Mouse (Mus musculus): Measurements from ENCODE around the gene Dexi. TPM values are rescaled to one million over a fixed set of nuclear protein-coding genes. Genes with fewer than 3 reads are reported as not detected.

Dexi gene
- polyA plus RNA-seq, 1 experiment from 2014 or later: 7.8 TPM

- Histone ChIP-seq H3K4me2 (no peak overlapping the region), H3K36me3 (no peaks in the 10 kb centered on the region), H3K4me1 (no peaks in the 10 kb centered on the region), H3K27me3 (replicated peaks) (no peaks in the 10 kb centered on the region; the same call in 1 of the 2 replicates), H3K27ac (no peak overlapping the region), H3K9ac (no peak overlapping the region), H3K4me3 (no peak overlapping the region), H3K9me3 (replicated peaks) (no peaks in the 10 kb centered on the region)
- no peak for ATAC-seq
- 72% methylated on average over 12 of the region's 12 CpGs for WGBS (ENCODE audit: insufficient replicate concordance)
Observed at GRCm38 (mm10) chr16:10515953-10516572, 26.8 kb downstream of the Dexi start.

- H3K4me1 ChIP-seq: no peaks in the 10 kb centered on the region
- H3K9ac ChIP-seq: no peak overlapping the region
- no peaks in the 10 kb centered on the region for H3K36me3 ChIP-seq
- H3K4me3 ChIP-seq: no peak overlapping the region
- H3K27me3 ChIP-seq (replicated peaks): peaks cover 8% of the 10 kb centered on the region; the same call in 1 of the 2 replicates
- no peak overlapping the region for H3K27ac ChIP-seq
- WGBS (ENCODE audit: insufficient replicate concordance): 67% methylated on average over 12 of the region's 12 CpGs
- no peak for ATAC-seq
- H3K4me2 ChIP-seq: no peak overlapping the region
- H3K9me3 ChIP-seq (replicated peaks): no peaks in the 10 kb centered on the region
Observed at GRCm38 (mm10) chr16:10511134-10511520, 31.7 kb downstream of the Dexi start.

DNA sequence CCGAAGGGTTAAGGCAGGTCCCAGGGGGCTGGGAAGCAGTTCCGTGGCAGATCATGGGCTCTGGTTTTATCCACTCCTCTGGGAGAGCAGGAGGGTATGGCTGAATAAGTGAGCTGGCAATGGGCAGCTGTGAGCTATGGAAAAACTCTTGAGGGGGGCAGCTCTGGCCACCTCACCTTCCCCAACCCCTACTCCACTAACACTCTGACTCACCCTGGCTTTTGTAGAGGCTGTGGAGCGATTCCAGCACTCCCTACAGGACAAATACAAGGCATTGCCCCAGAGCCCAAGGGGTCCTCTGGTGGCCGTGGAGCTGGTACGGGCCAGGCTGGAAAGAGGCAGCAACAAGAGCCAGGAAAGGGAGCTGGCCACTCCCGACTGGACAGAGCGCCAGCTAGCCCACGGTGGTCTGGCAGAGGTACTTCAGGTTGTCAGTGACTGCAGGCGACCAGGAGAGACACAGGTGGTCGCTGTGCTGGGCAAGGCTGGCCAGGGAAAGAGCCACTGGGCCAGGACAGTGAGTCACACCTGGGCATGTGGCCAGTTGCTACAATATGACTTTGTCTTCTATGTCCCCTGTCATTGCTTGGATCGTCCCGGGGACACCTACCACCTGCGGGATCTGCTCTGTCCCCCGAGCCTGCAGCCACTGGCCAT, 32.2 kb downstream of the Dexi start:
- ATAC-seq: no peak
- no peak overlapping the region for H3K4me2 ChIP-seq
- H3K9ac ChIP-seq: no peak overlapping the region
- H3K27me3 ChIP-seq (replicated peaks): peaks cover 8% of the 10 kb centered on the region; the same call in 1 of the 2 replicates
- no peak overlapping the region for H3K27ac ChIP-seq
- H3K4me3 ChIP-seq: no peak overlapping the region
- H3K36me3 ChIP-seq: no peaks in the 10 kb centered on the region
- 53% methylated on average over 14 of the region's 14 CpGs for WGBS (ENCODE audit: insufficient replicate concordance)
- H3K4me1 ChIP-seq: no peaks in the 10 kb centered on the region
- no peaks in the 10 kb centered on the region for H3K9me3 ChIP-seq (replicated peaks)

- Histone ChIP-seq H3K27ac (no peak overlapping the region), H3K27me3 (replicated peaks) (peaks cover 8% of the 10 kb centered on the region; the same call in 1 of the 2 replicates), H3K9ac (no peak overlapping the region), H3K4me1 (no peaks in the 10 kb centered on the region), H3K4me2 (no peak overlapping the region), H3K4me3 (no peak overlapping the region), H3K9me3 (replicated peaks) (no peaks in the 10 kb centered on the region), H3K36me3 (no peaks in the 10 kb centered on the region)
- no peak for ATAC-seq
- WGBS (ENCODE audit: insufficient replicate concordance): 49% methylated on average over 6 of the region's 6 CpGs
Observed at GRCm38 (mm10) chr16:10508691-10509090, 34.2 kb downstream of the Dexi start.

- ATAC-seq: no peak
- Histone ChIP-seq H3K27me3 (replicated peaks) (peaks cover 8% of the 10 kb centered on the region; the same call in 1 of the 2 replicates), H3K27ac (no peak overlapping the region), H3K36me3 (no peaks in the 10 kb centered on the region), H3K9ac (no peak overlapping the region), H3K4me3 (no peak overlapping the region), H3K4me1 (no peaks in the 10 kb centered on the region), H3K4me2 (no peak overlapping the region), H3K9me3 (replicated peaks) (no peaks in the 10 kb centered on the region)
- 51% methylated on average over 4 of the region's 4 CpGs for WGBS (ENCODE audit: insufficient replicate concordance)
Observed at GRCm38 (mm10) chr16:10507445-10507844, 35.4 kb downstream of the Dexi start.

DNA sequence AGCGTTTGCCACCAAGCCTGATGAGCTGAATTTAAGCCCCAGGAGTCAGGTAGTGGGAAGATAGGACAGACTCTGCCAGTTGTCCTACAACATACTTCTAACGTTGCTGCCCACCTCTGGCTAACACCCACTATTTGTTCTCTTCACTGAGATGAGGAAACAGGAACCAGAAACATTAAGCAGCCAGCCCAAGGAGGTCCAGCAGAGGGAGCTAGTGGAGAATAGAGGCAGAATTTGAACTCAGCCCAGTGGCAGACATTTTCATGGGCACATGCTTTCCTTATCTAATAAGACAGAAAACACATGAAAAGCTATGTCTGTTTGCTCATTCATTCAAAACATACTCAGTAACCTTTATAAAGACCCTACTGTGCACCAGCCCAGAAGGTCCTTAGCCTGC, 39.8 kb downstream of the Dexi start:
- Histone ChIP-seq H3K27me3 (replicated peaks) (peaks cover 16% of the 10 kb centered on the region; the same call in 1 of the 2 replicates), H3K36me3 (no peaks in the 10 kb centered on the region), H3K27ac (no peak overlapping the region), H3K4me3 (no peak overlapping the region), H3K9ac (no peak overlapping the region), H3K4me1 (no peaks in the 10 kb centered on the region), H3K4me2 (no peak overlapping the region), H3K9me3 (replicated peaks) (no peaks in the 10 kb centered on the region)
- no peak for ATAC-seq
- WGBS (ENCODE audit: insufficient replicate concordance): 50% methylated on average over 2 of the region's 2 CpGs

DNA sequence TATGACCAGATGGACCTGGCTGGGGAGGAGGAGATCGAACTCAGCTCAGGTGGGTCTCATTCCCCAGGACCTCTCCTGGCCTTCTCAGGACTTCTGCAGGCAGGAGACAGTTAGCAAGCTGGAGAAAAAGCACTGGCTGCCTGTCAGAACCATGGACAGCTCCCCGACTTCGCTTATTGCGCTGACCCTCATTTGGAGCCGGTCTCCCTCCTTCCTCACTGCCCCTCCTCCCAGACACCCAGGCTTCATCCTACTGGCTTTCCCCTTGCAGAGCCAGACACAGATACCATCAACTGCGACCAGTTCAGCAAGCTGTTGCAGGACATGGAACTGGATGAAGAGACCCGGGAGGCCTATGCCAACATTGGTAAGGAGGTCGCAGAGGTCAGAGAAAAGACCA, 41.0 kb downstream of the Dexi start:
- Histone ChIP-seq H3K27me3 (replicated peaks) (peaks cover 12% of the 10 kb centered on the region; the same call in 1 of the 2 replicates), H3K36me3 (no peaks in the 10 kb centered on the region), H3K9ac (no peak overlapping the region), H3K4me3 (no peak overlapping the region), H3K4me2 (no peak overlapping the region), H3K27ac (no peak overlapping the region), H3K9me3 (replicated peaks) (no peaks in the 10 kb centered on the region), H3K4me1 (no peaks in the 10 kb centered on the region)
- ATAC-seq: no peak
- WGBS (ENCODE audit: insufficient replicate concordance): 12% methylated on average over 8 of the region's 8 CpGs

DNA sequence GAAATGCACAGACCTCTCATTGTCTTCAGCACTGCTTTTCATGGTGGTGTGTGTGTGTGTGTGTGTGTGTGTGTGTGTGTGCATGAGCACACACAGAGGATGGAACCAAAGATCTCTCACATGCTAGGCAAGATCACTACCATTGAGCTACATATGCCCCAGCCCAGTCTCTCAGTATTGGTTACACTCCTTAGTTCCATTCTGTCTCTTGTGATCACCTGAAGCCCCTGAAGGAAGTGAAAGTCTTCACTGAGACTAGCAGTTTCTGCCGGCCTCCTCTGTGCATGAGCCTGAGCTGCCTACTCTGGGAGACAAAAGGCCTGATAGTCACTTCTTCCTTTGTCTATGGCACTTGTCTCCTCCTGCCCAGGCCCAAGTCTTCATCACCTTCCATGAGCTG, 43.7 kb downstream of the Dexi start:
- Histone ChIP-seq H3K4me1 (no peaks in the 10 kb centered on the region), H3K9me3 (replicated peaks) (no peaks in the 10 kb centered on the region), H3K9ac (no peak overlapping the region), H3K27ac (no peak overlapping the region), H3K4me3 (no peak overlapping the region), H3K4me2 (no peak overlapping the region), H3K27me3 (replicated peaks) (peaks cover 7% of the 10 kb centered on the region; the same call in 1 of the 2 replicates), H3K36me3 (no peaks in the 10 kb centered on the region)
- no peak for ATAC-seq
- 53% methylated on average over 1 of the region's 1 CpGs for WGBS (ENCODE audit: insufficient replicate concordance)

DNA sequence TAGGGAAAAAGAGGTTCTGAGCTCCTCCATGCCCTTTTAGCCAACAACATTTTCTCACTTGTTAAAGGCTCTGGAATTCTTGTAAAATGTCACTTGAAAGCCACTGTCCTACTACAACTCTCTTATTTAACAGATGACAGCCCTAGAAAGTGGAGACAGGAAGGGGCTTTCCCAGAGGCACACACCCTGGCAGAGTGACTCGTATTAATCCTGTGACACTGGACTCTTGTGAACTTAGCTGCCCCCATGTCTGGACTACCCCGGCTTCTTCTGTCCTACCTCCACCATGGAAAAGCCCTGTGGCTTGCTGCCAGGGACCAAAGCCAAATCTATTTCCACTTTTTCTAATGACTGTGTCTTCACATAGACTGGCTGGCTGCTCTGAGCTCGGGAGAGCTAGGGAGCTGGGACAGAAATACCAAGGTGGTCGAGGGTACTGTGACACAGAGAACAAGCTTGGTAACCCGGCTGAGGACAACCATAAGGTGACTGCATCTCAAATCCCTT, 44.7 kb downstream of the Dexi start:
- 44% methylated on average over 5 of the region's 5 CpGs for WGBS (ENCODE audit: insufficient replicate concordance)
- Histone ChIP-seq H3K4me1 (no peaks in the 10 kb centered on the region), H3K9me3 (replicated peaks) (no peaks in the 10 kb centered on the region), H3K27me3 (replicated peaks) (peaks cover 7% of the 10 kb centered on the region; the same call in 1 of the 2 replicates), H3K36me3 (no peaks in the 10 kb centered on the region), H3K4me2 (no peak overlapping the region), H3K4me3 (no peak overlapping the region), H3K27ac (no peak overlapping the region), H3K9ac (no peak overlapping the region)
- no peak for ATAC-seq

DNA sequence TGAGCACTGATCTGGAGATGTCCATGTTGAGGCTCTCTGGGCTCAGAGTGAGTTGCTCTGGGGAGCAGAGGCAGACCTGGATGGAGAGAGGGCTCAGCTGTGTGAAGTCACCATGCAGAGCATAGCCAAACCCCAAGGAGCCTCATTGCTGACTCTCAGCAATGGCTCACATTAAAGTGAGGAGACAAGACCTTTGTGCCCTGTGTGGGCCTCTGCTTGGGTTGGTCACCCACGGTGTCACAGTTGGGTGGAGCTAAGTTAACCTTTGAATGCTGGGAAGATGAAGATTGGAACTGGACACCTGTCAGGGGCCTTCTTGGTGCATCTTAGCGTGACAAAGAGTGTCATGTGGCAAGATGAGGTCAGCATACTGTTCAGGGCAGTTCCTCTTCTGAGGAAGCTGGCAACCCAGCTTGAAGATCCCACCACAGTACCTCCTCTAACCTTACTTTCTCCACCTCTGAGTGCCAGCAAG, 47.0 kb downstream of the Dexi start:
- no peaks in the 10 kb centered on the region for H3K9me3 ChIP-seq (replicated peaks)
- H3K27me3 ChIP-seq (replicated peaks): 0 out of 2 replicates have a peak, but pooled peaks cover under 1% of the 10 kb centered on the region
- 51% methylated on average over 2 of the region's 2 CpGs for WGBS (ENCODE audit: insufficient replicate concordance)
- no peaks in the 10 kb centered on the region for H3K36me3 ChIP-seq
- H3K4me3 ChIP-seq: no peak overlapping the region
- H3K27ac ChIP-seq: no peak overlapping the region
- H3K9ac ChIP-seq: no peak overlapping the region
- no peak overlapping the region for H3K4me2 ChIP-seq
- ATAC-seq: no peak
- no peaks in the 10 kb centered on the region for H3K4me1 ChIP-seq

GRCm38 (mm10) chr16:10492587-10492986, 50.3 kb downstream of the Dexi start:
- no peaks in the 10 kb centered on the region for H3K36me3 ChIP-seq
- peaks cover 31% of the 10 kb centered on the region for H3K27me3 ChIP-seq (replicated peaks)
- WGBS (ENCODE audit: insufficient replicate concordance): 66% methylated on average over 3 of the region's 3 CpGs
- H3K9ac ChIP-seq: no peak overlapping the region
- H3K4me3 ChIP-seq: no peak overlapping the region
- H3K4me2 ChIP-seq: no peak overlapping the region
- H3K27ac ChIP-seq: no peak overlapping the region
- no peaks in the 10 kb centered on the region for H3K4me1 ChIP-seq
- ATAC-seq: no peak
- H3K9me3 ChIP-seq (replicated peaks): no peaks in the 10 kb centered on the region

DNA sequence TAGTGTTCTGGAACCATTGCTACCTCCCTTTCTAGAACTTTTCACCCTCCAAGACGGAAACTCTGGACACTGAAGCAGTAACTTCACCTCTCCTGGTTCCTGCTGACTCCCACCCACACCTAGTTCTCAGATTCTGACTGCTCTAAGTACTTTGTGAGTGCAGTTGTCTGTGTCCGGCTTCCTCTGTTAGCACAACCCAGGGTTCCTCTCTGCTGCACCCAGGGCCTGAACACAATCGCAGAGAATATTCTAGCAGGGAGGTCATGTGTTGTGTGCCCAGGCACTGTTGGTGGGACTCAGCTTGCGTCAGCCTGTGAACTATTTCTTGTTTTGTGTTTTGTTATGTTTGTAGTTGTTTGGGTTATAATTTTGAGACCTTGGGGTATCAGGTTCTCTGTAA, 51.1 kb downstream of the Dexi start:
- Histone ChIP-seq H3K4me3 (no peak overlapping the region), H3K36me3 (no peaks in the 10 kb centered on the region), H3K9me3 (replicated peaks) (no peaks in the 10 kb centered on the region), H3K4me1 (no peaks in the 10 kb centered on the region), H3K4me2 (no peak overlapping the region), H3K27ac (no peak overlapping the region), H3K9ac (no peak overlapping the region), H3K27me3 (replicated peaks) (peaks cover 33% of the 10 kb centered on the region)
- 69% methylated on average over 4 of the region's 4 CpGs for WGBS (ENCODE audit: insufficient replicate concordance)
- no peak for ATAC-seq

All from liver, embryonic 12.5 days (tissue).